Mouse (Mus musculus) lung, embryonic 16.5 days (tissue): ENCODE data around the gene Hist1h2ap. TPM values are rescaled to one million over a fixed set of nuclear protein-coding genes. Genes with fewer than 3 reads are reported as not detected.
"Not testable (repeated sequence)": the region's sequence is repeated elsewhere in the genome, so short reads cannot be mapped to it uniquely, and the experiment has no call there.

Source experiments
- ATAC-seq: fragments of 200-750 bp; cut with Nextera tagmentation; 2 replicates; pipeline ENCODE4 v1.8.0; 2017; ENCODE audit warnings: low read depth, mild to moderate bottlenecking, moderate library complexity
- H3K27ac ChIP-seq: fragments of 300-500 bp; sonication (generic); 2 replicates; pipeline ENCODE4 v1.5.1; 2014; ENCODE audit warnings: mild to moderate bottlenecking, control low read depth, low read length
- H3K27me3 ChIP-seq: fragments of 300-500 bp; sonication (generic); 2 replicates; pipeline ENCODE4 v1.6.1; 2014; ENCODE audit warnings: low read depth, low read length, mixed read lengths; ENCODE audit not compliant: control insufficient read depth, insufficient read depth
- H3K36me3 ChIP-seq: fragments of 300-500 bp; sonication (generic); 2 replicates; pipeline ENCODE4 v1.6.1; 2014; ENCODE audit warnings: low read length; ENCODE audit not compliant: control insufficient read depth, insufficient read depth
- H3K4me1 ChIP-seq: fragments of 300-500 bp; sonication (generic); replicated peaks from 2 replicates; pipeline ENCODE4 v1.6.1; 2014; ENCODE audit warnings: low read length, mixed read lengths; ENCODE audit not compliant: control insufficient read depth, insufficient read depth
- H3K4me2 ChIP-seq: fragments of 300-500 bp; sonication (generic); 2 replicates; pipeline ENCODE4 v1.6.1; 2014; ENCODE audit warnings: low read depth, low read length, control low read depth
- H3K4me3 ChIP-seq: fragments of 300-500 bp; sonication (generic); 2 replicates; pipeline ENCODE4 v1.5.1; 2014; ENCODE audit warnings: mild to moderate bottlenecking, low read length, control low read depth
- H3K9ac ChIP-seq: fragments of 300-500 bp; sonication (generic); 2 replicates; pipeline ENCODE4 v1.6.1; 2014; ENCODE audit warnings: low read length, control low read depth
- H3K9me3 ChIP-seq: fragments of 300-500 bp; sonication (generic); 2 replicates; pipeline ENCODE4 v1.6.1; 2016; ENCODE audit warnings: low read length; ENCODE audit not compliant: control insufficient read depth
- WGBS: fragments of 180-500 bp; shearing (Covaris S2); extraction: QIAGEN DNeasy Blood & Tissue Kit; methylation state at CpG from one replicate; pipeline ENCODE4 v1.1.7; 2014; 5-methylcytosine and 5-hydroxymethylcytosine counted together
- polyA plus RNA-seq: library from polyadenylated mRNA; unstranded; fragments of >200 nt; fragmentation: Nextera tagmentation; extraction: Ambion mirVana; gene quantifications from 2 replicates; pipeline ENCODE4 v1.2.1, GENCODE M21; 2015

Hist1h2ap gene
- polyA plus RNA-seq, 1 experiment from 2014 or later = 3,910 TPM

GRCm38 (mm10) chr13:21811539-21811938 lies 21.8 kb downstream of the Hist1h2ap start, which contains the start of gene Hist1h4m:
Hist1h4m (plus strand) TSS chr13:21811746.
- ATAC-seq = peak; percentile 67
- H3K27me3 ChIP-seq, H3K9ac ChIP-seq, H3K4me1 ChIP-seq, H3K36me3 ChIP-seq, H3K9me3 ChIP-seq: not testable (repeated sequence)
- no CpG with 5 or more reads among the region's 24 CpGs for WGBS
- peak within 1 kb of the TSS; percentile 49 for H3K27ac ChIP-seq
- 0 out of 2 replicates have a peak within 1 kb of the TSS, but pooled peaks have one; percentile 35 for H3K4me2 ChIP-seq
- H3K4me3 ChIP-seq = 0 out of 2 replicates have a peak within 1 kb of the TSS, but pooled peaks have one; percentile 13

DNA sequence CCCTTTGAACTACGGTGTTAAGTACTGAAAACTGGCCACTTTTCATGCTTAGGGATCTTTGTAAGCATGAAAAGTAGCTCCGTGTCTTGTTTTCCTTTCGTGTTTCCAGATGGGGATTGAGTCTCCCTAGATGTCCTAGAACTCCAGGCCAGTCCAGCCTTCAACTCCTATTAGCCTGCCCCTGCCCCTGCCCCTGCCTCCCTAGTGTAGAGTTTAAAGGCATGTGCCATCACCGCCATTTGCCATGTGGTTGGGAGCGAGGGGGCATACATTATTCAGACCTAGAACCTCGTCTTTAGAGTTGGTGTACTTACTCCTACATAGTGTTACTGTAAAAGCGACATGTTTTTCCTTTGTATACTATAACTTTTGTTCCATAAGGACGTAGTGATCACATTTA lies 22.2 kb downstream of the Hist1h2ap start:
- H3K4me1 ChIP-seq, H3K4me3 ChIP-seq, H3K27ac ChIP-seq, H3K9ac ChIP-seq, H3K9me3 ChIP-seq, H3K36me3 ChIP-seq, H3K27me3 ChIP-seq, H3K4me2 ChIP-seq: not testable (repeated sequence)
- no CpG with 5 or more reads among the region's 8 CpGs for WGBS
- ATAC-seq = peak; percentile 15

DNA sequence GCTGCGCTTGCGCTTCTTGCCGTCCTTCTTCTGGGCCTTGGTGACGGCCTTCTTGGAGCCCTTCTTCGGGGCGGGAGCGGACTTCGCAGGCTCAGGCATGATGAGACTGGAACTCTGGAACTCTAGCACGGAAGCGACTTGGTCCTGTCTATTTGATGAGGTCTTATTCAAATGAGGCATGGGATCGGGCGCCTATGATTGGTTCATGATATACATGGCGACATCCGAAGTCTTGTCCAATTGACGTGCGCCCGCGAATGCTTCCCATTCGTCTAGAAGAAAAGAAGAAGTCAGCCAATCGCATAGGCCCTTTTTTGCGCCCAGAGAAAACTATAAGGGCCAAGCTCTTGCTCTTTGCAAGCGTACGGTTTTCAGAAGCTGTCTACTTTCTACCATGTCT lies 23.2 kb downstream of the Hist1h2ap start, which contains the start of the genes Hist1h2bq and Hist1h2ao:
Hist1h2bq (minus strand) TSS at position 125 of the 400 bp plus-strand sequence.
Hist1h2ao (plus strand) TSS at position 393 of the 400 bp plus-strand sequence.
- not testable (repeated sequence) for H3K4me3 ChIP-seq, H3K27ac ChIP-seq, H3K27me3 ChIP-seq, H3K36me3 ChIP-seq, H3K9me3 ChIP-seq, H3K4me2 ChIP-seq, H3K4me1 ChIP-seq, H3K9ac ChIP-seq
- peak; percentile 96 for ATAC-seq
- no CpG with 5 or more reads among the region's 23 CpGs for WGBS

GRCm38 (mm10) chr13:21803058-21803457 lies 30.2 kb downstream of the Hist1h2ap start:
- H3K9ac ChIP-seq, H3K4me2 ChIP-seq, H3K36me3 ChIP-seq, H3K27ac ChIP-seq, H3K4me3 ChIP-seq, H3K4me1 ChIP-seq, H3K9me3 ChIP-seq, H3K27me3 ChIP-seq: not testable (repeated sequence)
- peak; percentile 80 for ATAC-seq
- WGBS = no CpG with 5 or more reads among the region's 4 CpGs

- H3K27ac ChIP-seq, H3K4me2 ChIP-seq, H3K9ac ChIP-seq, H3K4me1 ChIP-seq, H3K27me3 ChIP-seq, H3K4me3 ChIP-seq, H3K9me3 ChIP-seq, ATAC-seq, H3K36me3 ChIP-seq: not testable (repeated sequence)
Measured at GRCm38 (mm10) chr13:21797163-21797562, 36.1 kb downstream of the Hist1h2ap start.

DNA sequence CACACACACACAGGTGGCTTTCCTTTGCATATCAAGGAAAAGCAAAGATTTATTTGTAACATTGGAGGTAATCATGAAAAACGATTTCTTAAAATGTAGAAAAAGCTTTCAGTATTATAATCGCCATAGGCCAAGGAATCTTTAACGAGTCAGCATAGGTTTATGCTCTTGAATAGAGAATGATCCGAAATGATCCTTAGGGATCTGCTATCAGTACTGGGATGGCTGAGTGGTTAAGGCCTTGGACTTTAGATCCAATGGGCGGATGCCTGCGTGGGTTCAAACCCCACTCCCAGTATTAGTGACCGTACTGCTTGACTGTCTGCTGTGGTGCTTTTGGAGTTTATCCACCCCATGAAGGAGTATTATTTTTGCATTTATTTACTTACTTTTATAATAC lies 37.7 kb downstream of the Hist1h2ap start:
- peaks cover 2% of the 10 kb centered on the region for H3K4me1 ChIP-seq
- H3K9me3 ChIP-seq = no peaks in the 10 kb centered on the region
- no peak overlapping the region for H3K4me3 ChIP-seq
- 90% methylated on average over 7 of the region's 7 CpGs for WGBS
- H3K27ac ChIP-seq = no peak overlapping the region
- H3K9ac ChIP-seq = no peak overlapping the region
- no peak for ATAC-seq
- no peak overlapping the region for H3K4me2 ChIP-seq
- no peaks in the 10 kb centered on the region for H3K27me3 ChIP-seq
- H3K36me3 ChIP-seq = no peaks in the 10 kb centered on the region

GRCm38 (mm10) chr13:21790601-21791283 lies 42.6 kb downstream of the Hist1h2ap start:
- Histone ChIP-seq H3K9ac (peak overlapping the region; percentile 46), H3K36me3 (no peaks in the 10 kb centered on the region), H3K9me3 (no peaks in the 10 kb centered on the region), H3K4me1 (peaks cover 16% of the 10 kb centered on the region), H3K27ac (peak overlapping the region; percentile 55), H3K4me2 (peak overlapping the region; percentile 50), H3K4me3 (peak overlapping the region; percentile 35), H3K27me3 (no peaks in the 10 kb centered on the region)
- no peak for ATAC-seq
- WGBS = 10% methylated on average over 17 of the region's 18 CpGs

DNA sequence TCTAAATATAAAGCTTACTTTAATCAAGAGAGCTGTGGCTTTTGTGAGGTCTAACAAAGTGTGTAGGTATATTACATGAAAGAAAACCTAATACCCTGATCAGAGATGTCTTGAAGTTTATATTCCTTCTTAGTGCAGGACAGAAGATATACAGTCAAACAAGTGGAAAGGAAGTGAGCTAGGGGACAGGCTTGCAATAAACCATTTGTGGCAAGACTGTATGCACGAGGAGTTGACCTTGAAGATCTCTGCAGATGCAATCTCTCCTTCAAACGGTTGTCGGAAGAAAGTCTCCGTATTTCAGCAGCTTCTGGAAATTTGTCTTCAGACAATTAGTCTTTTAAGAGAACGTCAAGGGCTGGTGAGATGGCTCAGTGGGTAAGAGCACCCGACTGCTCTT lies 43.4 kb downstream of the Hist1h2ap start:
- Histone ChIP-seq H3K4me3 (no peak overlapping the region), H3K27me3 (no peaks in the 10 kb centered on the region), H3K4me2 (no peak overlapping the region), H3K9ac (no peak overlapping the region), H3K4me1 (peaks cover 18% of the 10 kb centered on the region), H3K36me3 (no peaks in the 10 kb centered on the region), H3K27ac (no peak overlapping the region), H3K9me3 (no peaks in the 10 kb centered on the region)
- no peak for ATAC-seq
- 45% methylated on average over 6 of the region's 6 CpGs for WGBS

DNA sequence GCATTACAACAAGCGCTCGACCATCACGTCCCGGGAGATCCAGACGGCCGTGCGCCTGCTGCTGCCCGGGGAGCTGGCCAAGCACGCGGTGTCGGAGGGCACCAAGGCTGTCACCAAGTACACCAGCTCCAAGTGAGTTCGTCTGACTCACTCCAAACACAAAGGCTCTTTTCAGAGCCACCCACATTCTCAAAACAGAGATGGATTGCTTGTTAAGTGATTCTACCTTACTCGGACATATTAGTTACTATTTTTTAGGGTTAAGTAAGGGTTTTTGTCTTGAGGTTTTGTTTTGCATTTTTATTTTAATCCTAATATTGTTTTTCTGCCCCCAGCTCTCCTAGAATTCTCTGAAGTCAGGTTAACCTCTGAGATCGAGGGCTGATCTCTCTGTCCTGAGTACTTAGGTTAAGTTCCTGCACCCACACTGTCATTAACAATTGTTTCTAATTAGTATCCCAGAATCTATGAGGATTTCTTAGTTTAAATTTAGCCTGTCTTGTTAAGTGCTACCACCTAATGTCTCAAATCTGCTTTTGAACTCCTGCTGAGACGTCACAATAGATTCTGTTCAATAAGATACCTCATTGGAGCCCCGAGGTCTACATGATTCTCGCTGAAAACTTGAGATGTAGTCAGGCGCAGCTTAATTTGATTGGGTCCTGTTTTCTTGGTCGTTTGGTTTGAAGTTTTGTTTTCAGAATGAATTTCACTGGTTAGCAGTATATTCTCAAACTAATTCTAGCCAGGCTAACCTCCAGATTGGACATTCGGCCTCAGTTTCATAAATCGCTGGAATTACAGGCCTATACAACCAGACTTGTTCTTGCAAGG lies 45.3 kb downstream of the Hist1h2ap start:
- 21% methylated on average over 13 of the region's 21 CpGs for WGBS
- peak overlapping the region; percentile 54 for H3K9ac ChIP-seq

More for the DNA sequence above, 45.3 kb downstream of the Hist1h2ap start:
- peak overlapping the region; percentile 84 for H3K27ac ChIP-seq
- H3K36me3 ChIP-seq = no peaks in the 10 kb centered on the region
- ATAC-seq = peak; percentile 10; the same call in 1 of the 2 replicates
- peak overlapping the region; percentile 48 for H3K4me2 ChIP-seq
- H3K9me3 ChIP-seq = no peaks in the 10 kb centered on the region
- H3K4me3 ChIP-seq = peak overlapping the region; percentile 37
- no peaks in the 10 kb centered on the region for H3K27me3 ChIP-seq
- H3K4me1 ChIP-seq = peaks cover 27% of the 10 kb centered on the region
